8 mouse cellular contexts compared by ENCODE assay signal in genomic region chr9:66349860-66350787, GRCm38 (mm10). TPM values are rescaled to one million over a fixed set of nuclear protein-coding genes. Genes with fewer than 3 reads are reported as not detected.
DNase-seq lines count a peak whose midpoint lies in the region; ATAC-seq and TF ChIP-seq lines count a peak whose summit lies in the region.

Gene Herc1, plus strand, starts transcription at chr9:66350450.

- H3K27me3 ChIP-seq in forebrain, embryonic 15.5 days = no peaks in the 10 kb centered on the region

- peak; percentile 96 for DNase-seq in ES-CJ7 (ENCODE audit: low read depth, low spot score)
- peak; percentile 95 for DNase-seq in cerebellum, adult 11 months
- peak; percentile 91 for DNase-seq in heart, postnatal 25 days (ENCODE audit: low spot score)
- DNase-seq in layer of hippocampus, adult 18-20 months (ENCODE audit: low spot score in 2 of 2) = peak; percentile 92 to 97
- peak; percentile 93 for DNase-seq in lung, adult 2 months
- peak; percentile 91 to 92 for DNase-seq in thymus, adult 18-20 months

- no peaks in the 10 kb centered on the region for H3K9me3 ChIP-seq in forebrain, embryonic 15.5 days

- peak within 1 kb of the TSS; percentile 85 for H3K9ac ChIP-seq in forebrain, embryonic 15.5 days (replicated peaks)

- intact Hi-C loops in heart, postnatal 25 days (cut with DNase I) = loop anchor here (5.0 kb wide), 1 partner anchor 43 kb away; no protein-coding TSS in a partner anchor

- no peak for TF ChIP-seq POLR2A in lung, adult 2 months (IDR thresholded peaks at IDR 0.05; ENCODE audit: borderline replicate concordance, extremely low read depth, low read depth, low read length)

- under 1% methylated on average over 85 of the region's 85 CpGs for WGBS in forebrain, embryonic 15.5 days
- WGBS in lung, adult 2 months = under 1% methylated on average over 85 of the region's 85 CpGs

- peak within 1 kb of the TSS; percentile 64 for H3K4me3 ChIP-seq in forebrain, embryonic 15.5 days
- H3K4me3 ChIP-seq in lung, adult 2 months (replicated peaks; ENCODE audit: extremely low read depth, low read depth, low read length) = peak within 1 kb of the TSS; percentile 80

- TF ChIP-seq CTCF in lung, adult 2 months (IDR thresholded peaks at IDR 0.05; ENCODE audit: insufficient read depth, low read length) = no peak

- no peaks in the 10 kb centered on the region for H3K36me3 ChIP-seq in forebrain, embryonic 15.5 days

- H3K4me1 ChIP-seq in forebrain, embryonic 15.5 days = peaks cover 25% of the 10 kb centered on the region
- 0 out of 2 replicates have a peak, but pooled peaks cover 3% of the 10 kb centered on the region for H3K4me1 ChIP-seq in lung, adult 2 months (ENCODE audit: control insufficient read depth, insufficient read depth, low read length)

- peak within 1 kb of the TSS; percentile 78 for H3K4me2 ChIP-seq in forebrain, embryonic 15.5 days (replicated peaks)

- ATAC-seq in forebrain, embryonic 15.5 days (replicated peaks) = peak; percentile 93
- ATAC-seq in neutrophil, adult 5-6 weeks (ENCODE audit: extremely low read depth, insufficient number of reproducible peaks, low FRiP score, poor library complexity, severe bottlenecking) = peak; percentile 93

- H3K27ac ChIP-seq in forebrain, embryonic 15.5 days (replicated peaks) = peak within 1 kb of the TSS; percentile 95

RNA-seq across cellular contexts. Expression of gene Herc1, which starts in this region (rescaled TPM):
- polyA plus RNA-seq in forebrain, embryonic 15.5 days (2015; fragmentation: Nextera tagmentation; extraction: Ambion mirVana) = 50.6 and 53.3 TPM in 2 replicates
- 10 to 100 TPM; 33.9 to 38.5 TPM for total RNA-seq in heart, postnatal 25 days (2021)
- 100 to 1,000 TPM; 100 to 109 TPM for total RNA-seq in layer of hippocampus, adult 18-20 months (2021)
- 11.4 and 15.7 TPM in 2 replicates for polyA plus RNA-seq in lung, adult 2 months (2012; rRNA removed)
- total RNA-seq in neutrophil, adult 5-6 weeks (2017) = 163 and 174 TPM in 2 replicates

Comparison
In these comparisons a context has a peak if more than half of its experiments do, and no peak if none do; other contexts are left out.
1. Peak in every context shown above with its lines: DNase-seq, ATAC-seq, H3K4me3 ChIP-seq and H3K27ac ChIP-seq.